Mouse (Mus musculus) heart, postnatal 0 days (tissue): ENCODE data around the gene Epha6.

Experiments
- CTCF ChIP-seq: IDR thresholded peaks from 2 replicates; pipeline ENCODE4 v1.5.1; 2016; ENCODE audit warnings: antibody characterized with exemption, control low read depth, low read depth
- EP300 ChIP-seq: IDR thresholded peaks from 2 replicates; pipeline ENCODE4 v1.6.1; 2016; ENCODE audit warnings: antibody characterized with exemption, low read depth

DNA sequence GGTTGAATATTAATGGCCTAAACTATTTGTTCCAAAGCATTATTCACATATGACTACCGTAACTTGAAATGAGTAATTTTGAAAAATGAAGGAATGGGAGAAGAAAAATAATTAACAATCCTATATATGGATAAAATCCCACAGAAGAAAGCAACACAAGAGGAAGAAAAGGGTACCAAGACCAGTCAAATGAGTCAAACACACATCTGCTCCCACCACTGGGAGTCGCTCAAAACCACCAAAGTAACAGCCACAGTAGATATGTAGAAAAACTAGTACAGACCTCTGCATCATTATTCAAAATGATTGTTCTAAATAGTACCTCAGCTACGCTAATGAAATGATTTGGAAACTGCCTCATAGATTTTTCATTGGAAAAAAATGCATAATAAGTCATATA lies 20.0 kb downstream of the Epha6 start:
- TF ChIP-seq EP300 (no peak), CTCF (no peak)
